Mouse (Mus musculus) thymus, adult 2 months (tissue): ENCODE results near the gene Prss16. TPM values are rescaled to one million over a fixed set of nuclear protein-coding genes. Genes with fewer than 3 reads are reported as not detected.
A peak's percentile ranks its signal among the peaks of the same experiment; 100 is the strongest.

Experiments used
- DNase-seq: peaks from one replicate; pipeline ENCODE4 v3.0.0; 2021
- H3K27ac ChIP-seq: fragments of 200-500 bp; 2 replicates; pipeline ENCODE4 v1.5.1; 2012; ENCODE audit warnings: low read length, control low read depth; ENCODE audit not compliant: control insufficient read depth, insufficient read depth
- H3K27me3 ChIP-seq: fragments of 200-500 bp; 2 replicates; pipeline ENCODE4 v1.6.1; 2012; ENCODE audit warnings: mild to moderate bottlenecking, low read length, moderate library complexity, mixed read lengths; ENCODE audit not compliant: control insufficient read depth, insufficient read depth
- H3K36me3 ChIP-seq: fragments of 200-500 bp; 2 replicates; pipeline ENCODE4 v1.6.1; 2012; ENCODE audit warnings: mild to moderate bottlenecking, low read length, moderate library complexity; ENCODE audit not compliant: control insufficient read depth, insufficient read depth
- H3K4me1 ChIP-seq: fragments of 200-500 bp; replicated peaks from 2 replicates; pipeline ENCODE4 v1.6.1; 2012; ENCODE audit warnings: low read length; ENCODE audit not compliant: control insufficient read depth, insufficient read depth
- H3K4me3 ChIP-seq: fragments of 200-500 bp; 2 replicates; pipeline ENCODE4 v1.5.1; 2012; ENCODE audit warnings: mild to moderate bottlenecking, low read length, control low read depth, moderate library complexity; ENCODE audit not compliant: control insufficient read depth, insufficient read depth
- CTCF ChIP-seq: fragments of 200-500 bp; IDR thresholded peaks from 2 replicates; pipeline ENCODE4 v1.5.1; 2012; ENCODE audit warnings: mild to moderate bottlenecking, control low read depth, low read length, moderate library complexity, borderline replicate concordance; ENCODE audit not compliant: control insufficient read depth, poor library complexity, insufficient read depth; ENCODE audit errors: extremely low read depth
- POLR2A ChIP-seq: fragments of 200-500 bp; IDR thresholded peaks from 2 replicates; pipeline ENCODE4 v1.6.1; 2012; ENCODE audit warnings: mild to moderate bottlenecking, low read length, control low read depth, moderate library complexity; ENCODE audit not compliant: control insufficient read depth, poor library complexity, insufficient read depth; ENCODE audit errors: extremely low read depth
- WGBS: fragments of 180-500 bp; shearing (Covaris S2); methylation state at CpG from one replicate; pipeline ENCODE4 v1.1.7; 2018; 5-methylcytosine and 5-hydroxymethylcytosine counted together
- polyA plus RNA-seq: library from polyadenylated mRNA; depleted of rRNA; stranded (reverse); fragments of >200 nt; gene quantifications from 2 replicates; pipeline ENCODE4 v1.2.3, GENCODE M21; 2012

Gene Prss16
- polyA plus RNA-seq, 1 experiment, result 1,004 TPM

GRCm38 (mm10) chr13:21998412-21998811 is 11.1 kb downstream of the Prss16 start:
- H3K27ac ChIP-seq, result no peak overlapping the region
- H3K36me3 ChIP-seq, result no peaks in the 10 kb centered on the region
- TF ChIP-seq POLR2A (no peak), CTCF (no peak)
- no peak for DNase-seq
- H3K27me3 ChIP-seq, result peaks cover 15% of the 10 kb centered on the region
- H3K4me3 ChIP-seq, result no peak overlapping the region
- H3K4me1 ChIP-seq, result peaks cover 14% of the 10 kb centered on the region
- WGBS, result 65% methylated on average over 3 of the region's 3 CpGs

GRCm38 (mm10) chr13:21997821-21998220 is 11.7 kb downstream of the Prss16 start:
- 41% methylated on average over 4 of the region's 4 CpGs for WGBS
- H3K4me3 ChIP-seq, result no peak overlapping the region
- H3K4me1 ChIP-seq, result peaks cover 14% of the 10 kb centered on the region
- H3K36me3 ChIP-seq, result no peaks in the 10 kb centered on the region
- peaks cover 15% of the 10 kb centered on the region for H3K27me3 ChIP-seq
- TF ChIP-seq POLR2A (no peak), CTCF (no peak)
- no peak for DNase-seq
- H3K27ac ChIP-seq, result no peak overlapping the region

GRCm38 (mm10) chr13:21997201-21997820 is 12.2 kb downstream of the Prss16 start:
- peaks cover 15% of the 10 kb centered on the region for H3K27me3 ChIP-seq
- H3K27ac ChIP-seq, result no peak overlapping the region
- WGBS, result 33% methylated on average over 21 of the region's 21 CpGs
- TF ChIP-seq POLR2A, result no peak
- TF ChIP-seq CTCF, result no peak
- no peak for DNase-seq
- H3K36me3 ChIP-seq, result no peaks in the 10 kb centered on the region
- peaks cover 14% of the 10 kb centered on the region for H3K4me1 ChIP-seq
- H3K4me3 ChIP-seq, result no peak overlapping the region

GRCm38 (mm10) chr13:21996840-21997185 is 12.7 kb downstream of the Prss16 start:
- TF ChIP-seq POLR2A, result no peak
- no peak for TF ChIP-seq CTCF
- 22% methylated on average over 13 of the region's 13 CpGs for WGBS
- Histone ChIP-seq H3K36me3 (no peaks in the 10 kb centered on the region), H3K4me1 (peaks cover 12% of the 10 kb centered on the region), H3K27me3 (peaks cover 15% of the 10 kb centered on the region), H3K4me3 (no peak overlapping the region), H3K27ac (no peak overlapping the region)
- DNase-seq, result no peak

DNA sequence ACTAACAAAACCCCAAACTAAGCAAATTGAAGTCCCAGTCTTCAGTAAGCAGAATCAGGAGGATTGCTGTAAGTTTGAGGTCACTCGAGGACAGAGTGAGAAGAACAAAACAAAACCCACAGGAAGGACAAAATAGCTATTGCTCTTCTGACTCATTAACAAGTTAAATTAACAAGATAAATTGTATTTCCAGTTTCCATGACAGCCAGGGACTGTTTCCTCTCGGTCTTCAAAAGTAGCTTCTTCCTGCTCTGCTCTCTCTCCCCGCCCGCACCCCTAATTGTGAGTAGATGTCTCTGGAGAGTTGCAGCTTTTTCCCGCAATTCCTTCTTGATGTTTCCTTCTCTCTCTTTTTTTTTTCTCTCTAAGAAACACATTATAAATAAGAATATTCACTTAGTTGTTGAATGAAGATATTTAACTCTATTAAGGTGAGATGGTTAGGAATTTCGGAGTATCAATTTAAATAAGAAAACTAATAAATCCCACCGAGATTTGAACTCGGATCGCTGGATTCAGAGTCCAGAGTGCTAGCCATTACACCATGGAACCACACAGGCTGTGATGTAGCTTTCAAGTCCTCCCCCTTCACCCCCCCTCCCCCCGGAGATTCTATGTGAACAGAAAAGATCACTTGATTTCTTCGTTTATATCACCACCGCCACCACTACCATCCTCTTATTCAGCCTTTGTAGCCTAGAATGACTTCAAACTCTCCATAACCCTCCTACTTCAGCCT is 13.3 kb downstream of the Prss16 start:
- DNase-seq, result no peak
- Histone ChIP-seq H3K4me3 (no peak overlapping the region), H3K4me1 (peaks cover 9% of the 10 kb centered on the region; the same call in 1 of the 2 replicates), H3K27ac (no peak overlapping the region), H3K36me3 (no peaks in the 10 kb centered on the region), H3K27me3 (peaks cover 15% of the 10 kb centered on the region)
- TF ChIP-seq CTCF, result no peak
- TF ChIP-seq POLR2A, result no peak
- 6% methylated on average over 12 of the region's 12 CpGs for WGBS

DNA sequence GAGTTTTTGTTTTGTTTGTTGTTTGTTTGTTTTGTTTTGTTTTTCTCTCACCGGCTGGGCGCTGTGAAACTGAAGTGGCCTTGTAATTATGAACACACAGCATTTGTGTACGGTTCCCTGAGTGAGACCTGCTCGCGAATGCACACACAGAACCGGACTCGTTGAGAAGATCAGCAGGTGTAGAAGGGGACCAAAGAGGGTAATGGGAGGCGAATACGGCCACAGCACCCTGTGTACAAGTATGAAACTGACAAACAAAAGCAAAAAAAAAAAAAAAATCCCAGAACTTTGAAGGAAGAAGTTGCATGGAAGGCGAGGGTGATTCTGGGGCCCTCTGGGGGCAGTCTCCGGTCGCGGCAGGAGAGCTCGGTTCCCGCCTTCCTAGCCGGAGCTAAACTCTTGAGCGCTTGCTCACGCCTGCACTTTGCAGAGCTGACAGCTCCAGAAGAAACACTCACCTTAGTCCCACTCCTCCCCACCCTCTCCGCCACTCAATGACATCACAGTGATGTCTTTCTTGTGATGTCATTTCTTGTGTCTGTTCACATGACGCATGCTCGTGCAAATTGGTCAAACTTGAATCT is 14.1 kb downstream of the Prss16 start:
- Histone ChIP-seq H3K36me3 (no peaks in the 10 kb centered on the region), H3K4me3 (0 out of 2 replicates have a peak overlapping the region, but pooled peaks have one; percentile 0), H3K27me3 (peaks cover 15% of the 10 kb centered on the region), H3K27ac (no peak overlapping the region), H3K4me1 (peaks cover 6% of the 10 kb centered on the region; the same call in 1 of the 2 replicates)
- TF ChIP-seq CTCF (no peak), POLR2A (no peak)
- WGBS, result 1% methylated on average over 21 of the region's 21 CpGs
- DNase-seq, result no peak
